Mouse (Mus musculus): ENCODE measurements around the gene Neu3.
A peak's percentile ranks its signal among the peaks of the same experiment; 100 is the strongest.

Neu3 gene

DNA sequence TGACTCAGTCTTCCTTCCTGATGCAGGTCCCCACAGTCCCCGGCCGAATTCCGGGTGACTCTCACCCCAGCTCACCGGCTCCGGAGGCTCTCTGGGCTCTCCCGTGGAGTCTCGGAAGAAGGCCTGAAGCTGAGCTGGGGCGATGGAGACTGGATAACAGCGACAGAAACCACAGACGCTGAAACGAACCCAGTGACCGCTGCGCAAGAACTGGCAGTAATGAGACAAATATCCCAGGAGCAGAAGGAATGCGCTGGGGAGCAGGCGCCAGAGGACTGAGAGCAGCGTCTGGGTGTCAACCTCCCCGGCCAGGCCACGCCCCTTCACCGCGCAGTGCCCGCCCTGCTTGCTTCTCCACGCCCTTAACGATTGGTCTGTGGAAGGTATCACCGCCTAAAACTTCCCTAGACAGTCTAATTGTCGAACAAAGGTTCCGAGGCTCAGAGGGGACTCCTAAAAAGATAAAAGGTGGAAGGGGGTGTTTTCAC is at the start of gene Neu3:
Gene Neu3 (minus strand): TSS at position 335 of the 488 bp plus-strand sequence.
- DNase-seq (ENCODE audit: low spot score in 2 of 2): peak; percentile 86 to 88

DNA sequence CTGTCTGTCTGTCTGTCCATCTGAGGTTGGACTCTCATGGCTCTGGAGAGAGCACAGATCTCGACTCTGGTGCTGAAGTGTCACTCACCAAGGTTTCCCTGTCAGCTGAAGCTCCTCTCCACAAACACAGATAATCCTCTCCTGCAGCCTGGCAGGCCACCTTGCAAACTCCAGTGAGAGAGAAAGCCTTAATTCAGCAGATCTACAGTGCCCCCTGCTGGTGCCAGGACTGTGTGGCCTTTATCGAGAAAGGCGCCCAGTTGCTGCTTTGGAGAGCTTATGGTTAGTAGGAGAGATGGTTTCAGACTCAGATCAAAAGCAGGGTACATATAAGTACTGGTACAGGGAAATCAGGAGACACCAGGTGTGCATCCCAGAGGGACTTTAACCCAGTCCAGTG is 48.1 kb upstream of the Neu3 start:
- peak; percentile 94 for DNase-seq (ENCODE audit: low spot score in 2 of 2)

DNA sequence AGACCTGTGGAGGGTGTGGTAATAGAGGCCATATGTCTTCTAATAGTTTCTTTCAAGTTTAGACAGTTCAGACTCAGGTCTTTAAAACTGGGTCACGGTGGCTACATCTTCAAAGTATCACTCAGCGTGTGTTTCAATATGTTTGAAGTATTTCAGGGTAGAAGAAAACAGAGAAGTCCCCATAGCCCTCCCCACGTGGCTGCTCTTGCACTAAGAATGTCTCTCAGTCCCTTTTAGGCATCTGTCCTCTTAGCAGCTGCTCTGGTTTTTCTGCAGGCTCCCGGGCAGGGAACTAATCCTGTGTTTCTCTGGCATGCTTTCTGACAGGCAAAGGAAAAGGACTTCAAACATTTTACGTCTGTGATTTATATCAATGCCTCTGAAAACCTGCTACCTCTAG is 47.7 kb upstream of the Neu3 start:
- no peak for DNase-seq (ENCODE audit: low spot score in 2 of 2)

DNA sequence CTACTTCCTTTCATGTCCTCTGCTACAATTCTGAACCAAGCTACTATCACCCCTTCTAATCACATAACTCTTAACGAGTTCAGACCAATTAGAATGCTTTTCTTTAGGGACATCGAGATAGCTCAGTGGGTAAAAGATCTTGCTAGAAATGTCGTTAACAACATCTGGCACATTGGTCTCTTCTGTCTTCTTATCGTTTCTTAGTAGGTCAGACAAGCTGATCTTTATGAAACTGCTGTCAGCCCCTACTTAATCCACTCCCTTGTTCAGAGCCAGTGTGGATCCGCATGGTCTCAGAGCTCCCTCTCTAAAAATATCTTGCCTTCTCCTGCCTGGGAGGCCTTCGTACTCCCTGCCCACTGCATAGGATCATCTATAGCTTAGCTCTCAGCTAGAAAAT is 45.7 kb upstream of the Neu3 start:
- DNase-seq (ENCODE audit: low spot score in 2 of 2): no peak

DNA sequence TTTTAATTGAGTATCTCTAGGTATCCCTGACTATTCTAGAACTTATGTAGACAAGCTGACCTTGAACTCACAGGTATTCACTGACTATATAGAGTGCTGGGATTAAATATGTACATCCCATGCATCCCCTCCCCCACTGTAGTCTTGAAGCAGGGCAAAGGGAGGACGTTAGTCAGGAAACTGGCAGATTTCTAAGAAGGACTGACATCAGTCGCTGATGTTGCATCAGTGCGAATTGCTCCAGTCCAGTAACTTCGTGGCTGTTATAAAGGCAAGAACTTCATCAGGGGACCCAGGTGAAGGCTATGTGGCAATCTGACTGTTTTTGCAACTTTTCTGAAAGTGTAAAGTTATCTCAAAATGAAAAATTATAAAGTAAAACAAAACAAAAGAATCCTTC is 41.1 kb upstream of the Neu3 start:
- no peak for DNase-seq (ENCODE audit: low spot score in 2 of 2)

DNA sequence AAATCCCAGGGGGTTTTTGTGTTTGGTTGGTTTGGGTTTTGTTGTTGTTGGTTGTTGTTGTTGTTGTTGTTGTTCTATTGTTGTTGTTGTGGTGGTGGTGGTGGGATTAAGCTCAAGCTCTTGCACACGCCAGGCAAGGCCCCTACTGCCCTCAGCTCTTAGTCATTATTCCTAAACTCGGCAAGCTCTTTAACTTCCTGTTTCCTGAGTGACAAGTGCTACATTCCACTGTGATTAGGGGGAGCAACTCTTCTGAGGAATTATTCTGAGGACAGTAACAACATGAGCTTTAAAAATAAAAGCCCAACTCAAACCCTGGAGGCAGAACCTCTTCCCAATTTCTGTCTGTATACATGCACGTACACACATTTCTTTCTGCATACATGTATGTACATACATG is 37.0 kb upstream of the Neu3 start:
- DNase-seq (ENCODE audit: low spot score in 2 of 2): no peak

DNA sequence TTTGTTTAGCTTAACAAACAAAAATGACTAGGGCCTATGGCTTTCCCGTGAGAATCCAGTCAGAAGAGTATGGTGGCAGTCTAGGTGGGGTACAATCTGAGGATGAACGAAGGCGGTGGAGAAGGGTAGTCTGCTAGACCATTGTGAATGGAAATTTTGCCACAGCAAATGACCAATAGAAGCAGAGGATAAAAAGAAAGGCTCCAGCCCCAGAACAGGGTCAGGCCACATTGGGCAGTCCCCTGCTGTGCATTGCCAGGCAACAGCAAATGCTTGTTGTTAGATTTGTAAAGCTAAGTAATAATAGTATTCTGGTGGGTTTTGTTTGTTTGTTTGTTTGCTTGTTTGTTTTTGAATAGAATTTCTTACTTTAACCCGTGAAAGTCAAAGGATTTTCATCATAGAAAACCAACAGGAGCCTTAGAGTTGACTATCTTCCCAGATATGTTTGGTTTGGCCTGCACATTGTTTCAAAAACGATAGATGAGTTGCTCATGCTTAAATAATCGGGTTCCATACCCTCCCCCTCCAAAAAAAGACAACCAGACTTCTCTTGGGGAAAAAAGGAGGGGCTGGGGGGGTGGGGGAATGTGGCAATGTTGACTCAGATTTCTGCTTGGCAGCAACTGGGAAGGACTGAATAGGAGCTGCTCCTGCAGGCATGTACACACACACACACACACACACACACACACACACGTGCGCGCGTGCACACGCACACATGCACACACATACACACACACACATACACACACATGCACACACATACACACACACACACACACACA is 36.2 kb upstream of the Neu3 start:
- DNase-seq (ENCODE audit: low spot score in 2 of 2): no peak

DNA sequence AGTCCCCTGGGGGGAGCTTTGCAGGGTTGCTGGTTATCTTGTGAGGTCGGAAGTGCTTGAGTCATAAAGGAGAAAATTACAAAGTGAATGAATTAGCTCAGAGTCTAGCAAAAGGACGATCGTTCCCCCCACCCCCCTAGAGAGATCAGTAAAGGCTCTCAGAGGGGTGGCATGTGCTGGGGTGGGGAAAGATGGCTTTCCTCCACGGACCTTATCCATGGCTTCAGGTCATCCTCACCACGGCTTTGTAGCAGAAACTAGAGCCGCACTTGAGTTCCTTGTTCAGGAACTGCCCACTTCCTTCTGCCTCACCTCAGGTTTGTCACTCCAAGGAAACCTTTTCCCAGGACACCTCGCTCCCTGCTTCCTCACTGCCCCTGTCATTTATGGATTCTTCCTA is 35.1 kb upstream of the Neu3 start, which contains the start of gene Spcs2:
Gene Spcs2 (minus strand): TSS at position 101 of the 400 bp plus-strand sequence.
- no peak for DNase-seq (ENCODE audit: low spot score in 2 of 2)

DNA sequence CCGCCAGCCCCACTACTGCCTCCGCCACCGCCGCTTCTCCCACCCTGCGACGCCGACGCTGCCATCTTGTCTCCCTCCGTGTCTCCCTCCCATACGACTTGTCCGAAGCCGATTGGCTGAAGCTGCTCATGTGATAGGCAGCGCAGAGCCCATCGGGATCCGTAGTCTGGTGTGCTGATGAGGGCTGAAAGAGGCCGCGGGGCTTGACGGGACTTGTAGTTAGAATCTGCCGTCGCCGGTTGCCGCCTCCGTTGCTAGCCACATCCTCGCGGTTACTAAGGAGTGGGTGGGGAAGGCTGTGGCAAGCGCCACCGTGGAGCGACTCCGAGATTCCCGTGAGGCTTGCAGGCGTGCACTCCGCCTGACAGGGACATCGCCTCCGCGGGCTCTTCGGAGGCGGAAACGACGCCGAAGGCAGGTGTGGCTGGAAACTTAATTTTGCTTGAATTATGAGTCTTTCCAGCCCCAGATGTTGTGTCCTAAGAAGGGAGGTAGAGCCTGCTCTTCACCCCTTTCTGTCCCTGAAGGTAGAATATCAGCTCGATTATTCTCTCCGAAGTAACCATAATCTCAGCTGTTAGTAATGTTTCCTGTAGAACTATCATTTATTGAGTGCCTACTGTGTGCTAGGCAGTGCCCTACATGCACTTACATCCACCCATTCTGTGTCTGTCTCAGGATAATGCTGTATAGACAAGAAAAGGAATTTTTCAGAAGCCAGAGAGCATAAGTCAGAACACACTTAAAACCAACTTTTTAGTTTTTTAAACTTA is 30.8 kb upstream of the Neu3 start, which contains the start of gene Xrra1:
Gene Xrra1 (plus strand): TSS at position 304 of the 773 bp plus-strand sequence.
- peak; percentile 99 for DNase-seq (ENCODE audit: low spot score in 2 of 2)

DNA sequence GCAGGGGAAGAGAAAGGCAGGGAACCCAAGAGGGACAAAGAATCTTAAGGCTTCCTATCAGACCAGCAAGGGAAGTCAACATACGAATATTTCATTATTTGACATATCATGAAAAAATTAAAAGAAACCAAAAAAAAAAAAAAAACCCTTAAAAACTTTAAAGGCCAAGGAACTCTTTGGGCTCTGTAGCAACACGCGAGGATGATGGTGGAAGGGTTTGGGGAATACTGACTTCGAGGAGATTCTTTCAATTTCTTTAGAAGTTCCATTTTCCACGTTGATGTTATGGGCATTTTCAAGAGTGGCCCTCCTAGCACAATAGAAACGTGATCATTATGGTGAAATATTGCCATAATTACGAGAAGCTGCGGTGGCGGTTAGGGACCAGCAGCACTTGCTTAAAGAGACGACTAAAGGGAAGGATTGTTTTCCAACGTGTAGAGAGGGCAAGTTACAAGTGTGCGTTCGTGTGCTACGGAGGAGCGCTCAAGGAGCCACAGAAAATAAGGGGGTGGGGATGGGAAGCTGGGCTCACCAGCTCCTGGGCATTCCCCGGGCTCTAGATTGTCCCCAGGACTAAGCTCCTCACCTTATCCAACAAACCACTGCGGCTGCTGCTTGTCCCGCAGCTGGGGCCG is 30.1 kb upstream of the Neu3 start:
- DNase-seq (ENCODE audit: low spot score in 2 of 2): no peak

DNA sequence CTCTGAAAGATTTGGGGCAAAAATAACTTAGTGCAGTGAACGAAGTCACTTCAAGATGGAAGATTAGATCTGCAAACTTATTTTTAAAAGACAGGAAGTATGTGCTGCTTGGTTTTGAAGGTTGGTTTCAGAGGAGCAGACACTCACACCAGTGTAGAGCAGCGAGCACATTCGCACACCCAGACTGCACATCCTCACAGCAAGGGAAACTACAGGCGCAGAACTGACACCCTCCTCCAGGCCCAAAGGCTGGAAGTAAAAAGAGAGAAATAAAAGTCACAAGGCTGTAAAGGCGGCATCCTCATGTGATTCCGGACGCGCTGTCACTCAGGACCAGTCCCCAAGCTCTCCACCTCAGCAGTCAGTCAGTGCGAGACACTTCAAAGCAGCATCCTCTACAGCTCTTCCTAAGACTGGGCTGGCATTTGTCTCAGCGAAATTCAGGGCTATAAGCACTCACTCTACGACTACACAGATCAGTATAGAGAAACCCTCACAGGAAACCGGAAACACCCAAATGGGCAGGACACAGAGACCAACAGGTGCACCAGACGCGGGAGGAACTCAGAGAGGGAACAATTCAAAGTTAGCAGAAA is 28.1 kb upstream of the Neu3 start:
- no peak for DNase-seq (ENCODE audit: low spot score in 2 of 2)

DNA sequence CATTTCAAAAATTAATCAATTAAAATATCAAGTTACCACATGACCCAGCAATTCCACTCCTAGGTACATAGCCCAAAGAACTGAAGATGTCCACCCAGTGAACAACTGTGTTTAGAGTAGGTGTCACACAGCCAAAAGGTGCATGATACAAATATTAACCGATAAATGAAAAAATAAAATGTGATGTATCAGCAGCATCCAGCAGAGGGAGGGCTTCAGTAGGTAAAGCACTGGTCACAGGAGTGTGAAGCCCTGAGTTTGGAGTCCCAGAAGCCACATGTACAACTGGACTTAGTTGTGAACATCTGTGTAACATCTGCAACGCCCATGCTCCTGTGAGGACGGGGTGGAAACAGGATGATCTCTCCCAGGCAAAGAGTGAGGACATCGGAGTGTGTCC is 26.1 kb upstream of the Neu3 start:
- no peak for DNase-seq (ENCODE audit: low spot score in 2 of 2)

DNA sequence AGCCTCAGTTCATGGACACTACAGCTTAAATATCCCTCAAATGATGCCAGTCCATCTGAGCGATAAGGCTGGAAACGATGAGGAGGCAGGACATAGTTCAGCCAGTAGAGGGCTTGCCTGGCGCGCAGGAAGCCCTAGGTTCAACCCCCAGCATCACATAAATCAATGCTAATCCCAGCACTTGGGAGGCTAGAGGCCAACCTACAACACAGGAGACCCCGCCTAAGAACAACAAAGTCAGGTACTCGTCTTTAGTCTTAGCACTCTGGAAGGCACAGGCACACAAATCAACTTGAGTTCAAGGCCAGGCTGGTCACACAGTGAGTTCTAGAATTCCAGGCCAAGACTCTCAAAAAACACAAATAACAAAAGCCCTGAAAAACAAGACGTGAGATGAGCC is 25.1 kb upstream of the Neu3 start:
- no peak for DNase-seq (ENCODE audit: low spot score in 2 of 2)

DNA sequence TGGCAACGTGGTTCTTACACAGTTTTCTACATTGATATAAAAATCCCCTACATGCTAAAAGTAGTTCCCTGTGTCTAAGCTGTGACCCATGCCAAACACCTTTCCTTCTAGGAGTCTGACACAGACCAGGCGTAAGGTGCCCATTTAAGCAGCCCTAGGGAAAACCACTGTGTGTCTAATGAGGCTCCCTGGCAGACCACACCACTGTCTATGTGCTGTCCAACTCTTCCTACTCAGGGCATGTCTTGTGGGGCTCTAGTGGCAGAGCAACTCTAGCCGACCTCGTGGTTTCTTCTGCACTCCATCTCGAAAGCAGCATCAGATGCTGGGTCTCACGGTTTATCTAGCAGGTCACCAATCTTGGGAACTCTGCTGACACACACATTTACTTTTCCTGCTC is 23.4 kb upstream of the Neu3 start:
- no peak for DNase-seq (ENCODE audit: low spot score in 2 of 2)

DNA sequence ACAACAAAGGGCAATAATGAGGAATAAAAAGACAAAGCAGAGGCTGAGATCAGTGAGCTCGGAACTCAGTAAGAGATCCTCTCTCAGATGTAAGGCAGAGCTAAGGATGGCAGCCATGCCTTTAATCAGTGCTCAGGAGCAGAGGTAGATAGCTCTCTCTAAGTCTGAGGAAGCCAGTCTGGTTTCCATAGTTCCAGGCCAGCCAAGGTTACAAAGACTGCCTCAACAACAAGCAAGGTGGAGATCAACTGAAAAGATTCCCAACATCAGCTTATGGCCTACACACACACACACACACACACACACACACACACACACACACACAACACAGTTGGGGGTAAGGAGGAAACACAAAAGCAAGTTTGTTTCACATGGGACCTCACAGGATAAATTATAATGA is 22.9 kb upstream of the Neu3 start:
- no peak for DNase-seq (ENCODE audit: low spot score in 2 of 2)

DNA sequence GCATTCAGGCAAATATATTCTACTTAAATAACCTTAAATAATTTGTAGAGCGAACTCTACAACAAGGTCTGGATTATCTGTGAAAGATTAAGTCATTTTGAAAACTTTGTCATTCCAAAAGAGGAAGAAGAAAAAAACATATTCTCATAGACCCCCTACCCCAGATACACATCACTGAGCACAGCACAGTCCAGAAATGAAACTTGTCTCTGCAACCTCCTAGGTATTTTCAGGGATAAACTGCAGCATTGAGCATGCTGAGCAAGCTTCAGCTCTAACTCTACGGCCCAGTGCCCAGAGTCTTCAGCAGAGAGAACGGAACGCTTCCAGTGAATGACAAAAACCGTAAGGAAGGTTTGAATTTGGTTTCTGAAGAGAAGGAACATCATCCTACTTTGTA is 22.3 kb upstream of the Neu3 start:
- DNase-seq (ENCODE audit: low spot score in 2 of 2): no peak

DNA sequence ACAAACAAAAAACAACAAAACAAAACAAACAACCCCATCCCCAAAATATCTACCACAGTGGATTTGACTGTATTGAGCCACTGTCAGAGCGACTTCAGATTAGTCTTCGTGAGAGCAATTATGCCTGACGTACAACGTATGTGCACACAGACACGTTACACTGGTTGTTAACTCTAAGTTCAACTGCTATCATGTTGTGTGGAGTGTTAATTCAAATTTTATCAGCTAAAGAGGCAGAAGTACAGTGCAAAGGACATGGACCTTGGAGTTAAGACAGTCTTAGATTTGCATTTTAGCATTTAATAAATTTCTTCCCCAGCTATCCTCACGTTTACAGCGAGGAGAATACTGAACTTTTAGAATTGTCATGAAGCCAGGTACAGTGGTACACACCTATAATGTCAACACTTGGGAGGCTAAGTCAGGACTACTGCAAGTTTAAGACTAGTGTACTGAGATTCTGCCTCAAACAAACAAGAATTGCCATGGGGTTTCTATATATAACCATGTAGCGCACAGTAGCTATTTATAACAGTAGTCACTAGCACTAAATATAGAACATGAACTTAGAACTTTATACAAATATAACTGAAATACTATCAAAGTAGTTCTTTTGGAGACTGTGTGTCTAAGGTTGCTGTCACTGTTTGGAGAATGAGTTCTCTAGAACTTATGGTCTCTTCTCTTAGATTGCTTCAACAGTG is 17.5 kb upstream of the Neu3 start:
- DNase-seq (ENCODE audit: low spot score in 2 of 2): no peak

DNA sequence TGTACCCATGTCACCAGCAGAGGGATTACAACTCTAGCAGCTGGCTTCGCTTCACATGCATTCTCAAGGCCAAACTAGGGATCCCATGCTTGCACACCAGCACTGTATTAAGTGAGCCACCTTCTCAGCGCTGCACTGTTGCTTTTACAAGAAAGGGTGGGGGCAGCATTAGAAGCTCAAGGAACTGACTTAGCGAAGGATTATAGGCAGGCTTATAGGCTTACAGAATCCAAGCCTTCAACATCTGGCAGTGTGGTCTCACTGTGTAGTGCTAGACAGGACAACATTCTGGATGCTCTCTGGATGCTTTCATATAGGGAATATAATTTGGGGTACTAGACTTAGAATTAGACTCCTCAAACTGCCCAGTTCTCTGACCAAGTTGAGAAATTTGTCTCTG is 10.0 kb upstream of the Neu3 start:
- no peak for DNase-seq (ENCODE audit: low spot score in 2 of 2)

DNA sequence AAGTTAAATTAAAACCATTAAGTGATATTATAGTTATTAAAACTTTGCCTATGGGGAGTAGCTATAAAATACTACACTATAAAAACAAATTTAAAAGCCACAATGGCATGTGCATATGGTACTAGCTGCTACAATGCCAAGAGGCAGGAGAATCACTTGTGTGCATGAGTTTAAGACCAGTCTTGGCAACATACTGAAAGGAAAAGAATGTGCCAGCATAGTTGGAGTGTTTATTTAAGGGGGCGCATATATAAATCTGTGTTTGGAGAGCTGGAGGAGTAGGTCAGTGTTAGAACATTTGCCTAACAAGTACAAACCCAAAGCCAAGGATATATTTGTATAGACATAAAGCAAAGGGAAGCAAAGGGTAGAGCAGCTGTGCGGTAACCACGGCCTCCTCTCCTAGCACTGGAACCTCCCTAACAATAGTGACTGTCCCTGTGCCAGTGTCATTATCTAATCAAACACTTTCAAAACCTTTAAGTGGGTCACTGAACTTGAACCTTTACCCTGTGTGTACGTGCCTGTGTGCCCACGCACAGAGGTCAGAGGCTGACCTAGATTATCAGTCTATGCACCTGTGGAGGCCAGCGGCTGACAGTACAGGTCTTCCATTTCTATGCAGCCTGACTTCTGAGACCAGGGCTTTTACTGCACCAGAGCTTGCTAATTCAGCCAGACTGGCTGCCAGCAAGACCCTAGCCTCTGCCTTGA is 9.3 kb upstream of the Neu3 start:
- DNase-seq (ENCODE audit: low spot score in 2 of 2): no peak

DNA sequence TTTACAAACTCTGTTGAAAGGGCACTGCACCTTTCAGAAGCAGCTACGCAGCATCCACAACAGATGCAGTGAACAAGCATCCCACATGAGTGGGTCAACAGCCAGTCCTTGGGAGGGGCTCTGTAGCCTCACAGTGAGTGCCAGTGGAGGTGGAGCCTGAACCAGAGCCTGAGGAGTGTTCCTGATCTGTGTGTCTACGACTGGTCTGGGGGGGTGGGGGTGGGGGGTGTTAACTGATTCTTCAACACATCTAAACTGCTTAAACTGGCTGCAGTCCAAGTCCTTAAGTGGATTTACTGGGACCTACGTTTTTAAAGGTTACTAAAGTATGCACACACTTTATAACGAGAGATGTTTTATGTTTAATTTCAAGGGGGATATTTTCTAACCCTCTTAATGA is 8.6 kb upstream of the Neu3 start:
- DNase-seq (ENCODE audit: low spot score in 2 of 2): no peak

DNA sequence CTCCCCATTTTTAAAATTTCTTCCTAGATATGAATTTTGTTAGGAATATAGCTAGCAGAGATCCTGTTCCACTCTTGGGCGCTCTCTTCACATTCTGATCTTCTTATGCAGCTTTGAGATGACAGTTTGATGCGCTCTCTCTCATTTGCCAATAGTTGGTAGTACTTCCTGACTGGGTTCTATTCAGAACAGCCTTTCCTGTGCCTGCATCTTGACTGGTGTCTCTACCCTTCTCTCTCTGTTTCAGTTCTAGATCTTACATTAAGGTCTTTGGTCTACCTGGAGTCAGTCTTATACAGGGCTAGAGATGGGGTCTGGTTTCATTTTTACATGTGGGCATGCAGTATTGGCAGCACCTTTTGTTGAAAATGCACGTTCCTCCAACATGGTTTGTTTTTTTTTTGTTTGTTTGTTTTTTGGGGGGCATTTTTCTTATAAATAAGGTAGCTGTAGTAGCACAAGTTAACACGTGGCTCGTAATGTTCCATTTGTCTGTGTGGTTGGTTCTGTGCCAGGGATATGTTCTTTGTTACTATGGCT is 6.2 kb upstream of the Neu3 start:
- DNase-seq (ENCODE audit: low spot score in 2 of 2): no peak

Measured in right cerebral cortex, adult 2 months (tissue).